13 mouse cellular contexts compared by ENCODE assay signal in the genomic region with DNA sequence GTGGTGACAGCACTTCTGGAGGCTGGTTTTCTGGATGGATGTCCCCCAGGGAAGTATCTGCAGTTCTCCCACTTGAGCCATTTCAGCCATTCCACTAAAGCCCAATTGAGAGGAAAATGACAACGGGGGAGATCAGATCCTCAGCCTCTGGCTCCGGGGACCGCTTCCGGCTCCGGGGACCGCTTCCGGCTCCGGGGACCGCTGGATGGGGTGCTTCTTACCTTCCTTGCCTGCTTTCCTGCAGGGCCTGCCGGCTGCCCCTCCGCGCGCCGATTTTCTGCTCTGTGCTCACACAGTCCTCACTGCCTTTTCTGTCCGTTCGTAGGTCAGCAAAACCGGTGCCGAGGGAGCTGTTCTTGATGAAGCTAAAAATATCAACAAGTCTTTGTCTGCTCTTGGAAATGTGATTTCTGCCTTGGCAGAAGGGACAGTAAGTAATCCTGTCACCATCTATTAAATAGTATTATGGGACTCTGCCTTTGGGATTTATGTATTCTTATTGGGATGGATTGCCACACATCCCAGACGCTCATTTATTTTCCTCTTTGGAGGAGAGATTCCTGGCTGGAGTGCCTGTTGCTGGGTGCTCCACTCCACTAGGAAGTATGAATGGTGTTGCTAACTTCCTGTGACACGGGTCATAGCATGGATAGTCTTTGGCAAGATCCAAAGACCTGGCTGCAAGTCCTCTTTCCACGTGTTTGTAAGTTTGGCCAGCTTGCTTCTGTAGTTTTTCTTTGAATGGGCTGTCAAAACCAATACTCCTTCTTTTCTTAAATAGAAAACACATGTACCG.
DNase-seq lines count a peak whose midpoint lies in the region; ATAC-seq and TF ChIP-seq lines count a peak whose summit lies in the region.
"Had no signal": no experiment of that assay in that cellular context is flagged by ENCODE, and none has a peak within 500 bp of the region (broad histone marks: within the 10 kb centered on the region; RNA-seq: fewer than 3 reads in every experiment).

No protein-coding gene starts in this region.

- DNase-seq in gastrocnemius, adult 2 months = peak; percentile 35
- DNase-seq in gastrocnemius, adult 8-10 months (ENCODE audit: low spot score in 2 of 2) = no peak
- peak; percentile 59 for DNase-seq in lung, postnatal 0 days (ENCODE audit: low spot score)
- no peak for DNase-seq in lung, adult 2 months
- peak; percentile 32 for DNase-seq in lung, postnatal 10 days
- no peak for DNase-seq in c-Kit-positive CD71-positive TER-119-positive erythroid progenitor cells, embryonic 14.5 days (ENCODE audit: low spot score)
- DNase-seq in embryo, embryonic 9.5 days (ENCODE audit: extremely low spot score) = no peak
- DNase-seq: kidney, adult 9 months; right cerebral cortex, adult 18-20 months had no signal

- H3K36me3 ChIP-seq in lung, postnatal 0 days (ENCODE audit: insufficient read depth, low read length) = no peaks in the 10 kb centered on the region
- H3K36me3 ChIP-seq in heart, embryonic 11.5 days (ENCODE audit: control insufficient read depth, insufficient read depth, low read length) = no peaks in the 10 kb centered on the region

- no peak overlapping the region for H3K27ac ChIP-seq in gastrocnemius, adult 2 months
- H3K27ac ChIP-seq in lung, postnatal 0 days (ENCODE audit: low read length) = no peak overlapping the region
- H3K27ac ChIP-seq in heart, embryonic 11.5 days (ENCODE audit: low read depth, low read length) = no peak overlapping the region; the same call in 1 of the 2 replicates
- H3K27ac ChIP-seq: embryonic facial prominence, embryonic 13.5 days; hindbrain, postnatal 0 days had no signal

- TF ChIP-seq CTCF in gastrocnemius, adult 2 months (IDR thresholded peaks at IDR 0.05) = no peak
- TF ChIP-seq CTCF in lung, postnatal 0 days (IDR thresholded peaks at IDR 0.05) = no peak
- TF ChIP-seq CTCF in lung, adult 2 months (IDR thresholded peaks at IDR 0.05; ENCODE audit: insufficient read depth, low read length) = no peak

- H3K4me1 ChIP-seq in lung, postnatal 0 days (ENCODE audit: insufficient read depth, low read depth, low read length) = no peaks in the 10 kb centered on the region
- H3K4me1 ChIP-seq in lung, adult 2 months (ENCODE audit: control insufficient read depth, insufficient read depth, low read length) = no peaks in the 10 kb centered on the region
- no peaks in the 10 kb centered on the region for H3K4me1 ChIP-seq in heart, embryonic 11.5 days (ENCODE audit: control insufficient read depth, insufficient read depth, low read length)
- H3K4me1 ChIP-seq: megakaryocyte, embryonic 14.5 days had no signal

- no peak for ATAC-seq in lung, postnatal 0 days
- no peak for ATAC-seq in heart, embryonic 11.5 days (replicated peaks; ENCODE audit: insufficient number of reproducible peaks, low FRiP score, low TSS enrichment)
- ATAC-seq: hindbrain, postnatal 0 days had no signal

- TF ChIP-seq POLR2A in lung, adult 2 months (IDR thresholded peaks at IDR 0.05; ENCODE audit: borderline replicate concordance, extremely low read depth, low read depth, low read length) = no peak

- H3K4me3 ChIP-seq in gastrocnemius, adult 2 months = peak overlapping the region; percentile 47
- no peak overlapping the region for H3K4me3 ChIP-seq in lung, postnatal 0 days (ENCODE audit: low read depth, low read length)
- H3K4me3 ChIP-seq in lung, adult 2 months (replicated peaks; ENCODE audit: extremely low read depth, low read depth, low read length) = no peak overlapping the region
- H3K4me3 ChIP-seq in heart, embryonic 11.5 days (ENCODE audit: low read depth, low read length) = no peak overlapping the region
- H3K4me3 ChIP-seq: embryonic facial prominence, embryonic 13.5 days; megakaryocyte, embryonic 14.5 days had no signal

- H3K4me2 ChIP-seq in lung, postnatal 0 days (replicated peaks; ENCODE audit: low read depth, low read length) = no peak overlapping the region
- H3K4me2 ChIP-seq in heart, embryonic 11.5 days = peak overlapping the region; percentile 34
- H3K4me2 ChIP-seq: embryonic facial prominence, embryonic 13.5 days had no signal

- intact Hi-C loops in gastrocnemius, adult 2 months (cut with DNase I) = no loop called here

- 77% methylated on average over 22 of the region's 22 CpGs for WGBS in lung, postnatal 0 days
- 81% methylated on average over 22 of the region's 22 CpGs for WGBS in lung, adult 2 months
- WGBS in heart, embryonic 11.5 days (ENCODE audit: insufficient replicate concordance) = 71% methylated on average over 22 of the region's 22 CpGs

- no peaks in the 10 kb centered on the region for H3K9me3 ChIP-seq in lung, postnatal 0 days (ENCODE audit: low read length)
- H3K9me3 ChIP-seq in heart, embryonic 11.5 days (replicated peaks; ENCODE audit: control insufficient read depth, low read length) = no peaks in the 10 kb centered on the region
- H3K9me3 ChIP-seq: embryonic facial prominence, embryonic 13.5 days; megakaryocyte, embryonic 14.5 days had no signal

- TF ChIP-seq EP300 in lung, postnatal 0 days (IDR thresholded peaks at IDR 0.05) = no peak

- no peak overlapping the region for H3K9ac ChIP-seq in lung, postnatal 0 days (replicated peaks; ENCODE audit: low read depth)
- peak overlapping the region; percentile 18; the same call in 1 of the 2 replicates for H3K9ac ChIP-seq in heart, embryonic 11.5 days (ENCODE audit: low read depth, low read length)
- H3K9ac ChIP-seq: embryonic facial prominence, embryonic 13.5 days had no signal

- no peaks in the 10 kb centered on the region for H3K27me3 ChIP-seq in lung, postnatal 0 days (replicated peaks; ENCODE audit: insufficient read depth, low read length)
- no peaks in the 10 kb centered on the region for H3K27me3 ChIP-seq in heart, embryonic 11.5 days (ENCODE audit: control insufficient read depth, insufficient read depth, low read length)
- H3K27me3 ChIP-seq: embryonic facial prominence, embryonic 13.5 days had no signal

Comparison
In these comparisons a context has a peak if more than half of its experiments do, and no peak if none do; other contexts are left out.
1. DNase-seq: peak in gastrocnemius, adult 2 months (single experiment), lung, postnatal 0 days (single experiment) and lung, postnatal 10 days (single experiment); none in gastrocnemius, adult 8-10 months (0 of 2), lung, adult 2 months (single experiment), c-Kit-positive CD71-positive TER-119-positive erythroid progenitor cells, embryonic 14.5 days (single experiment) and embryo, embryonic 9.5 days (single experiment).